Mouse (Mus musculus): ENCODE measurements around the gene Hoxc13. TPM values are rescaled to one million over a fixed set of nuclear protein-coding genes. Genes with fewer than 3 reads are reported as not detected.

Gene Hoxc13
- polyA plus RNA-seq, 1 experiment from 2014 or later: not detected

GRCm38 (mm10) chr15:102955833-102956640 lies 35.1 kb downstream of the Hoxc13 start:
- Histone ChIP-seq H3K4me3 (ENCODE audit: low read depth, low read length) (no peak overlapping the region), H3K9ac (ENCODE audit: low read depth, low read length) (no peak overlapping the region), H3K36me3 (ENCODE audit: control insufficient read depth, insufficient read depth, low read length) (no peaks in the 10 kb centered on the region), H3K27me3 (replicated peaks; ENCODE audit: control insufficient read depth, insufficient read depth, low read length) (peaks cover 99% of the 10 kb centered on the region), H3K27ac (ENCODE audit: low read depth, low read length) (no peak overlapping the region), H3K4me2 (no peak overlapping the region), H3K9me3 (ENCODE audit: control insufficient read depth, low read length) (no peaks in the 10 kb centered on the region), H3K4me1 (replicated peaks; ENCODE audit: control insufficient read depth, insufficient read depth, low read length) (no peaks in the 10 kb centered on the region)
- ATAC-seq (replicated peaks; ENCODE audit: low FRiP score) (no peak), DNase-seq (ENCODE audit: low spot score) (no peak)
- WGBS: 1% methylated on average over 40 of the region's 40 CpGs

DNA sequence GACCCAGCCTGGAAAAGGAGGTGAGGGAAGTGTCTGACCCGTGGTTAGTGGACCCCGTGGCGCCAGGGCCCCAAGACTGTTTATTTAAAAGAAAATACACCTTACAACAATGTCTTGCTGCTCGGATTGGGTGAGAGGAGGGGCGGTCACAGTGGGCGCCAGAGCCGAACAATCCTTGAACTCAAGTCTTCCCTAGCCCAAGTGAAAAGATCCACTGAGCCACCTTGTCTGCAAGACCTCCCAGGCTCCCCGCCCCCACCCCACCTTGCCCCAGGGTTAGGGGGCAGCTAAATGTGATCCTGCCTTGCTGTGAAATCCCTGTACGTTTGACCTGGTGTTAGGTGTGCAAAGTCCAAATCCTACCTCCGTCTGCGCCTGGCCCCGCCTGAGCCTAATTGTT lies 36.0 kb downstream of the Hoxc13 start:
- H3K9me3 ChIP-seq (ENCODE audit: control insufficient read depth, low read length): no peaks in the 10 kb centered on the region
- ATAC-seq (replicated peaks; ENCODE audit: low FRiP score) (no peak), DNase-seq (ENCODE audit: low spot score) (no peak)
- H3K36me3 ChIP-seq (ENCODE audit: control insufficient read depth, insufficient read depth, low read length): no peaks in the 10 kb centered on the region
- H3K9ac ChIP-seq (ENCODE audit: low read depth, low read length): no peak overlapping the region
- H3K4me2 ChIP-seq: no peak overlapping the region
- H3K4me1 ChIP-seq (replicated peaks; ENCODE audit: control insufficient read depth, insufficient read depth, low read length): no peaks in the 10 kb centered on the region
- H3K27ac ChIP-seq (ENCODE audit: low read depth, low read length): no peak overlapping the region
- H3K27me3 ChIP-seq (replicated peaks; ENCODE audit: control insufficient read depth, insufficient read depth, low read length): peaks cover 99% of the 10 kb centered on the region
- 2% methylated on average over 12 of the region's 12 CpGs for WGBS
- no peak overlapping the region for H3K4me3 ChIP-seq (ENCODE audit: low read depth, low read length)

- ATAC-seq (replicated peaks; ENCODE audit: low FRiP score): no peak
- no peaks in the 10 kb centered on the region for H3K36me3 ChIP-seq (ENCODE audit: control insufficient read depth, insufficient read depth, low read length)
- peaks cover 98% of the 10 kb centered on the region for H3K27me3 ChIP-seq (replicated peaks; ENCODE audit: control insufficient read depth, insufficient read depth, low read length)
- WGBS: 2% methylated on average over 13 of the region's 13 CpGs
- no peaks in the 10 kb centered on the region for H3K4me1 ChIP-seq (replicated peaks; ENCODE audit: control insufficient read depth, insufficient read depth, low read length)
- no peaks in the 10 kb centered on the region for H3K9me3 ChIP-seq (ENCODE audit: control insufficient read depth, low read length)
- H3K9ac ChIP-seq (ENCODE audit: low read depth, low read length): no peak overlapping the region
- no peak overlapping the region for H3K27ac ChIP-seq (ENCODE audit: low read depth, low read length)
- no peak overlapping the region for H3K4me2 ChIP-seq
- no peak overlapping the region for H3K4me3 ChIP-seq (ENCODE audit: low read depth, low read length)
- no peak for DNase-seq (ENCODE audit: low spot score)
Measured at GRCm38 (mm10) chr15:102959663-102960191, 38.8 kb downstream of the Hoxc13 start.

DNA sequence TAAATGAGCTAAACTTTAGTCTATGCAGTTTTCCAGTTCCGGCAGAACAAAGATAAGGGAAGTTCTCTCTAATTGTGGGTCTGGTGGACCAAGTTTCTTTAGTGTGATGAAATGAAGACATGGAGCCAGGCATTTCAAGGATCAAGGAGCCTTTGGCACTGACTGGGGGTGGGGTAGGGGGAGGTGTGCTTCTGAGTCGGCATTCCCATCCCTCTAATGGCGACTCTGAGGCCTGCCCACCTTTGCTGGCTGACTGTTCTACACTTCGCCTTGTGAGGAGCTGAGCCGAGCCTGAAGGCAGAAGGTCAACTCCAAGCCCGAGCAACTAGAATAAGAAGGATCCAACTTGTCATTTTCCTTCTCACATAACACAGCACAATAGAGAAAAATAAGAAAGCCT lies 40.8 kb downstream of the Hoxc13 start:
- Histone ChIP-seq H3K27ac (ENCODE audit: low read depth, low read length) (no peak overlapping the region), H3K9ac (ENCODE audit: low read depth, low read length) (no peak overlapping the region), H3K4me2 (no peak overlapping the region), H3K9me3 (ENCODE audit: control insufficient read depth, low read length) (no peaks in the 10 kb centered on the region), H3K4me1 (replicated peaks; ENCODE audit: control insufficient read depth, insufficient read depth, low read length) (peaks cover 3% of the 10 kb centered on the region; the same call in 1 of the 2 replicates), H3K27me3 (replicated peaks; ENCODE audit: control insufficient read depth, insufficient read depth, low read length) (peaks cover 98% of the 10 kb centered on the region), H3K4me3 (ENCODE audit: low read depth, low read length) (no peak overlapping the region), H3K36me3 (ENCODE audit: control insufficient read depth, insufficient read depth, low read length) (no peaks in the 10 kb centered on the region)
- no peak for ATAC-seq (replicated peaks; ENCODE audit: low FRiP score)
- WGBS: 5% methylated on average over 6 of the region's 6 CpGs
- no peak for DNase-seq (ENCODE audit: low spot score)

DNA sequence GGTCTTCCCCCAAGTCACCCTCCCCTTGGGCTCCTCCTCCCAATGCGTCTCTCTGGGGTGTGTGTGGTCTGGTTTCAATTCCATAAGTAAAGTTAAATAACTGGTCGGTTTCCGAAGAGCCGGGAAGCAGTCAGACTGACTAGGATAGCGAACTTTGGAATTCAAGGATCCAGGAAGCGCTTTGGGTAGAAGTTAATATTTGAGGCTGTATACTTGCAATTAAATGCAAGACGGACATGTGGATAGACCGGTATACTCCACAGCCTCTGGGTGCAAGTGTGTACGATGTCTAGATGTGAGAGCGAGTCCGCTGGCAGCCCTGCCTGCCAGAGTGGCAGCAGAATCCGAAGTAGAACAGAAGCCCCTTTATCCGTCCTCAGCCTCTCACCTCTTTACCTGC lies 41.6 kb downstream of the Hoxc13 start:
- no peaks in the 10 kb centered on the region for H3K9me3 ChIP-seq (ENCODE audit: control insufficient read depth, low read length)
- ATAC-seq (replicated peaks; ENCODE audit: low FRiP score): no peak
- no peaks in the 10 kb centered on the region for H3K36me3 ChIP-seq (ENCODE audit: control insufficient read depth, insufficient read depth, low read length)
- H3K4me3 ChIP-seq (ENCODE audit: low read depth, low read length): no peak overlapping the region
- DNase-seq (ENCODE audit: low spot score): no peak
- whole genome bisulfite sequencing: 4% methylated on average over 13 of the region's 13 CpGs
- H3K4me2 ChIP-seq: no peak overlapping the region
- H3K4me1 ChIP-seq (replicated peaks; ENCODE audit: control insufficient read depth, insufficient read depth, low read length): peaks cover 3% of the 10 kb centered on the region; the same call in 1 of the 2 replicates
- H3K27ac ChIP-seq (ENCODE audit: low read depth, low read length): no peak overlapping the region
- peaks cover 98% of the 10 kb centered on the region for H3K27me3 ChIP-seq (replicated peaks; ENCODE audit: control insufficient read depth, insufficient read depth, low read length)
- no peak overlapping the region for H3K9ac ChIP-seq (ENCODE audit: low read depth, low read length)

DNA sequence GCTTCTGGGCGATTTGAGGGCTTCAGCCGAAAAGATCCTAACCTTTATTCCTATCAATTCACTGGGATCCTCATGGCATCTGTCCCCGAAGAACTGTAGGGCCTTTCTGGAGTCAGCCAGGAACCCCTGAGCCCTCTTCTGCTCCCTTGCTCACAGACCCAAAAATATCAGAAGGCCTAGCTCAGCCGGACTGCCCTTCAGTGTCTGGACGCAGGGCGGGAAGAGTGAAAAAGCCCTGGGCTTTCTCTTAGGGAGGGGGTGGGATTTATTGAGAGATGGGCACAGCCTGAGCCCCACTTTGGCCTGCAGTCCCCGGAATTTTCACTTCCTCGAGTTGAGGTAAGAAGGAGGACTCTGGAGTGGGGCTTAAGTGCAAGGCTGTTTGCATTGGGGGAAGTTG lies 42.4 kb downstream of the Hoxc13 start:
- peaks cover 3% of the 10 kb centered on the region; the same call in 1 of the 2 replicates for H3K4me1 ChIP-seq (replicated peaks; ENCODE audit: control insufficient read depth, insufficient read depth, low read length)
- H3K4me3 ChIP-seq (ENCODE audit: low read depth, low read length): no peak overlapping the region
- no peak for ATAC-seq (replicated peaks; ENCODE audit: low FRiP score)
- no peaks in the 10 kb centered on the region for H3K9me3 ChIP-seq (ENCODE audit: control insufficient read depth, low read length)
- no peak overlapping the region for H3K27ac ChIP-seq (ENCODE audit: low read depth, low read length)
- H3K27me3 ChIP-seq (replicated peaks; ENCODE audit: control insufficient read depth, insufficient read depth, low read length): peaks cover 97% of the 10 kb centered on the region
- DNase-seq (ENCODE audit: low spot score): no peak
- no peak overlapping the region for H3K9ac ChIP-seq (ENCODE audit: low read depth, low read length)
- WGBS: 4% methylated on average over 8 of the region's 8 CpGs
- no peak overlapping the region for H3K4me2 ChIP-seq
- H3K36me3 ChIP-seq (ENCODE audit: control insufficient read depth, insufficient read depth, low read length): no peaks in the 10 kb centered on the region

GRCm38 (mm10) chr15:102963671-102964640 lies 43.1 kb downstream of the Hoxc13 start:
- ATAC-seq (replicated peaks; ENCODE audit: low FRiP score): no peak
- Histone ChIP-seq H3K9ac (ENCODE audit: low read depth, low read length) (no peak overlapping the region), H3K4me2 (no peak overlapping the region; the same call in 1 of the 2 replicates), H3K4me1 (replicated peaks; ENCODE audit: control insufficient read depth, insufficient read depth, low read length) (peaks cover 3% of the 10 kb centered on the region; the same call in 1 of the 2 replicates), H3K4me3 (ENCODE audit: low read depth, low read length) (no peak overlapping the region), H3K27me3 (replicated peaks; ENCODE audit: control insufficient read depth, insufficient read depth, low read length) (peaks cover 97% of the 10 kb centered on the region), H3K36me3 (ENCODE audit: control insufficient read depth, insufficient read depth, low read length) (no peaks in the 10 kb centered on the region), H3K27ac (ENCODE audit: low read depth, low read length) (no peak overlapping the region), H3K9me3 (ENCODE audit: control insufficient read depth, low read length) (no peaks in the 10 kb centered on the region)
- DNase-seq (ENCODE audit: low spot score): no peak
- 2% methylated on average over 28 of the region's 28 CpGs for WGBS

DNA sequence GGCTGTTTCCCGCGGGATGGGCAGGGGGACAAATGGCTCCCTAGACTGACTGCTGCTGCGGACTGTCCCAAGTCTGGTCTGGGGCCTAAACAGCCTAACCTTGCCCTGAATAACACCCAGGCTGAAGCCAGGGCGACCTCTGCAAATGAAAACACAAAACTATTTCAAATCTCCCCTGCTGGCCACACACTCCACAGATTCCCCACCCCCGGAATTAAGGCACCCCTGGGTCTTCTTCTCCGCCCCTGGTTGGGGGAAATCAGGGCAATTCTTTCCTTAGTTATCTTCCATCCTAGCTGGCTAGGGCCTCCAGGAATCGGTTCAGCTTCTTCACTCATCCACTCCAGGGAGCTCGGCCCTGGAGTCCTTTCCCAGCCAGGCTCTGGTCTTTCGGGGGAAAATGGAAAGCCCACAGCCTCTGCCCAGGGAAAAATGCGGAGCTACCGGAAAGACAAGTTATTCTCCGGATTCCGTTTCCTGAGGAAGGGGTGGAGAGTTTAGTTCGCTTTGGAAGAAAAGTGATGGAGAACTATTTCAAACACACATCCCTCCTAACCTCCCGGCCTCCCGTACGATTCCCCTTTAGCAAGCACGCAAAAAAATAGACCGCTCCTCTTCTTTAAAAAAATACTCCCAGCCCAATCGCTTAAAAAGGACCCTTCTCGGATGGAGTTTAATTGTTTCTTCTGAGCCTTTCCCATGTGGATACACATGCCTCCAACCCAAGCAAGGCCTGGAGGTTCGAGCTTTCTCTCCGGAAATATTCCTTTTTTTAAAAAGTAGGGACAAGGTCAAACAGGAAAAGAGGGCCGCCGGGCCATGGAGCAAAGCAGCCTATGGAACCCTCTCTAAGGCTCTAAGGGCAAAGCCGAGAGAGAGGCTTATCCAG lies 44.3 kb downstream of the Hoxc13 start:
- Histone ChIP-seq H3K27me3 (replicated peaks; ENCODE audit: control insufficient read depth, insufficient read depth, low read length) (peaks cover 98% of the 10 kb centered on the region), H3K4me3 (ENCODE audit: low read depth, low read length) (no peak overlapping the region), H3K9me3 (ENCODE audit: control insufficient read depth, low read length) (no peaks in the 10 kb centered on the region), H3K36me3 (ENCODE audit: control insufficient read depth, insufficient read depth, low read length) (no peaks in the 10 kb centered on the region), H3K27ac (ENCODE audit: low read depth, low read length) (no peak overlapping the region), H3K4me1 (replicated peaks; ENCODE audit: control insufficient read depth, insufficient read depth, low read length) (peaks cover 3% of the 10 kb centered on the region; the same call in 1 of the 2 replicates), H3K4me2 (no peak overlapping the region), H3K9ac (ENCODE audit: low read depth, low read length) (no peak overlapping the region)
- DNase-seq (ENCODE audit: low spot score) (no peak), ATAC-seq (replicated peaks; ENCODE audit: low FRiP score) (no peak)
- WGBS: 4% methylated on average over 26 of the region's 26 CpGs
